Mouse (Mus musculus) hindbrain, embryonic 11.5 days (tissue): ENCODE measurements around the gene Zfp593. TPM values are rescaled to one million over a fixed set of nuclear protein-coding genes. Genes with fewer than 3 reads are reported as not detected.

ENCODE experiments used
- ATAC-seq: fragments of 200-750 bp; cut with Nextera tagmentation; 2 replicates; pipeline ENCODE4 v1.8.0; 2017; ENCODE audit warnings: mild to moderate bottlenecking, moderate TSS enrichment, moderate library complexity; ENCODE audit not compliant: low FRiP score
- DNase-seq: peaks from one replicate; pipeline ENCODE4 v3.0.0-alpha.2; 2015; ENCODE audit warnings: low spot score
- H3K27ac ChIP-seq: fragments of 300-500 bp; sonication (generic); 2 replicates; pipeline ENCODE4 v1.5.1; 2014; ENCODE audit warnings: mild to moderate bottlenecking, low read depth, low read length
- H3K27me3 ChIP-seq: fragments of 300-500 bp; sonication (generic); 2 replicates; pipeline ENCODE4 v1.6.1; 2014; ENCODE audit warnings: mild to moderate bottlenecking, low read length, moderate library complexity, mixed read lengths; ENCODE audit not compliant: control insufficient read depth, insufficient read depth
- H3K36me3 ChIP-seq: fragments of 300-500 bp; sonication (generic); 2 replicates; pipeline ENCODE4 v1.6.1; 2014; ENCODE audit warnings: mild to moderate bottlenecking, low read length, moderate library complexity, mixed read lengths; ENCODE audit not compliant: control insufficient read depth, insufficient read depth
- H3K4me1 ChIP-seq: fragments of 300-500 bp; sonication (generic); replicated peaks from 2 replicates; pipeline ENCODE4 v1.6.1; 2014; ENCODE audit warnings: low read length, mixed read lengths; ENCODE audit not compliant: control insufficient read depth, insufficient read depth
- H3K4me2 ChIP-seq: fragments of 300-500 bp; sonication (generic); replicated peaks from 2 replicates; pipeline ENCODE4 v1.6.1; 2014; ENCODE audit warnings: mild to moderate bottlenecking, low read depth, low read length
- H3K4me3 ChIP-seq: fragments of 300-500 bp; sonication (generic); 2 replicates; pipeline ENCODE4 v1.5.1; 2014; ENCODE audit warnings: low read depth, low read length
- H3K9ac ChIP-seq: fragments of 300-500 bp; sonication (generic); 2 replicates; pipeline ENCODE4 v1.6.1; 2014; ENCODE audit warnings: low read depth, low read length
- H3K9me3 ChIP-seq: fragments of 300-500 bp; sonication (generic); 2 replicates; pipeline ENCODE4 v1.6.1; 2016; ENCODE audit warnings: low read length; ENCODE audit not compliant: control insufficient read depth
- WGBS: fragments of 180-500 bp; shearing (Covaris S2); extraction: QIAGEN DNeasy Blood & Tissue Kit; methylation state at CpG from one replicate; pipeline ENCODE4 v1.1.7; 2014; 5-methylcytosine and 5-hydroxymethylcytosine counted together
- polyA plus RNA-seq: library from polyadenylated mRNA; unstranded; fragments of >200 nt; fragmentation: Nextera tagmentation; extraction: Ambion mirVana; gene quantifications from 2 replicates; pipeline ENCODE4 v1.2.1, GENCODE M21; 2014

Gene Zfp593
- polyA plus RNA-seq, 1 experiment from 2014 or later: 18.3 TPM

- ATAC-seq (no peak), DNase-seq (no peak)
- no peaks in the 10 kb centered on the region for H3K9me3 ChIP-seq
- no peaks in the 10 kb centered on the region for H3K36me3 ChIP-seq
- H3K9ac ChIP-seq: peak overlapping the region; percentile 1; the same call in 1 of the 2 replicates
- no peak overlapping the region for H3K4me3 ChIP-seq
- H3K27me3 ChIP-seq: peaks cover 27% of the 10 kb centered on the region
- H3K27ac ChIP-seq: no peak overlapping the region
- whole genome bisulfite sequencing: 31% methylated on average over 4 of the region's 4 CpGs
- no peak overlapping the region for H3K4me2 ChIP-seq
- peaks cover 7% of the 10 kb centered on the region for H3K4me1 ChIP-seq
Measured at GRCm38 (mm10) chr4:134246256-134246655, 864 bp upstream of the Zfp593 start.

- Histone ChIP-seq H3K4me2 (peak within 1 kb of the TSS; percentile 95; the same call in 1 of the 2 replicates), H3K4me1 (peaks cover 4% of the 10 kb centered on the region), H3K9me3 (no peaks in the 10 kb centered on the region), H3K9ac (peak within 1 kb of the TSS; percentile 79; the same call in 1 of the 2 replicates), H3K4me3 (peak within 1 kb of the TSS; percentile 84), H3K36me3 (no peaks in the 10 kb centered on the region), H3K27ac (no peak within 1 kb of the TSS), H3K27me3 (peaks cover 9% of the 10 kb centered on the region; the same call in 1 of the 2 replicates)
- 92% methylated on average over 17 of the region's 17 CpGs for WGBS
- no peak for ATAC-seq
- DNase-seq: no peak
Measured at GRCm38 (mm10) chr4:134243516-134244250, 1.7 kb downstream of the Zfp593 start, which contains the start of gene E130218I03Rik. E130218I03Rik (plus strand) TSS chr4:134243662.

GRCm38 (mm10) chr4:134238686-134239085, 6.7 kb downstream of the Zfp593 start:
- Histone ChIP-seq H3K27ac (no peak overlapping the region), H3K4me3 (no peak overlapping the region), H3K36me3 (no peaks in the 10 kb centered on the region), H3K4me1 (no peaks in the 10 kb centered on the region), H3K27me3 (peaks cover 18% of the 10 kb centered on the region), H3K9ac (no peak overlapping the region), H3K4me2 (peak overlapping the region; percentile 19), H3K9me3 (no peaks in the 10 kb centered on the region)
- 16% methylated on average over 10 of the region's 10 CpGs for WGBS
- ATAC-seq: no peak
- peak; percentile 15 for DNase-seq

- ATAC-seq: no peak
- Histone ChIP-seq H3K27ac (no peak within 1 kb of the TSS), H3K27me3 (peaks cover 18% of the 10 kb centered on the region), H3K4me1 (no peaks in the 10 kb centered on the region), H3K4me3 (no peak within 1 kb of the TSS), H3K9me3 (no peaks in the 10 kb centered on the region), H3K36me3 (no peaks in the 10 kb centered on the region), H3K9ac (no peak within 1 kb of the TSS), H3K4me2 (peak within 1 kb of the TSS; percentile 19)
- DNase-seq: peak; percentile 11
- WGBS: 3% methylated on average over 18 of the region's 18 CpGs
Measured at GRCm38 (mm10) chr4:134238279-134238651, 7.1 kb downstream of the Zfp593 start, which contains the start of gene Cnksr1. Cnksr1 (minus strand) TSS chr4:134238399.

- no peaks in the 10 kb centered on the region for H3K4me1 ChIP-seq
- no peak for ATAC-seq
- 18% methylated on average over 19 of the region's 19 CpGs for WGBS
- H3K27me3 ChIP-seq: peaks cover 18% of the 10 kb centered on the region
- H3K27ac ChIP-seq: no peak overlapping the region
- no peaks in the 10 kb centered on the region for H3K9me3 ChIP-seq
- no peak for DNase-seq
- no peak overlapping the region for H3K4me2 ChIP-seq
- no peaks in the 10 kb centered on the region for H3K36me3 ChIP-seq
- H3K4me3 ChIP-seq: no peak overlapping the region
- H3K9ac ChIP-seq: no peak overlapping the region
Measured at GRCm38 (mm10) chr4:134237582-134238278, 7.7 kb downstream of the Zfp593 start.

- Histone ChIP-seq H3K9ac (no peak overlapping the region), H3K9me3 (no peaks in the 10 kb centered on the region), H3K27ac (no peak overlapping the region), H3K4me3 (no peak overlapping the region), H3K4me2 (no peak overlapping the region), H3K27me3 (peaks cover 18% of the 10 kb centered on the region), H3K36me3 (no peaks in the 10 kb centered on the region), H3K4me1 (no peaks in the 10 kb centered on the region)
- ATAC-seq (no peak), DNase-seq (no peak)
- WGBS: 87% methylated on average over 5 of the region's 5 CpGs
Measured at GRCm38 (mm10) chr4:134234876-134235275, 10.5 kb downstream of the Zfp593 start.

- Histone ChIP-seq H3K27me3 (no peaks in the 10 kb centered on the region), H3K4me1 (no peaks in the 10 kb centered on the region), H3K36me3 (no peaks in the 10 kb centered on the region), H3K9me3 (no peaks in the 10 kb centered on the region), H3K4me3 (no peak overlapping the region), H3K4me2 (no peak overlapping the region), H3K9ac (no peak overlapping the region), H3K27ac (no peak overlapping the region)
- WGBS: 44% methylated on average over 8 of the region's 8 CpGs
- DNase-seq: no peak
- ATAC-seq: no peak
Measured at GRCm38 (mm10) chr4:134230431-134230830, 15.0 kb downstream of the Zfp593 start.

GRCm38 (mm10) chr4:134227194-134227593, 18.2 kb downstream of the Zfp593 start, which contains the start of gene Catsper4:
Catsper4 (minus strand) TSS chr4:134227383.
- no peak within 1 kb of the TSS for H3K4me3 ChIP-seq
- WGBS: 76% methylated on average over 8 of the region's 8 CpGs
- no peaks in the 10 kb centered on the region for H3K27me3 ChIP-seq
- no peak within 1 kb of the TSS for H3K9ac ChIP-seq
- H3K27ac ChIP-seq: no peak within 1 kb of the TSS
- no peak for ATAC-seq
- H3K36me3 ChIP-seq: no peaks in the 10 kb centered on the region
- no peaks in the 10 kb centered on the region for H3K9me3 ChIP-seq
- H3K4me1 ChIP-seq: no peaks in the 10 kb centered on the region
- no peak within 1 kb of the TSS for H3K4me2 ChIP-seq
- DNase-seq: no peak
